Mouse (Mus musculus) cerebellum, adult 2 months (tissue): Measurements from ENCODE around the gene Ankrd53.

Source experiments
- CTCF ChIP-seq: fragments of 200-500 bp; IDR thresholded peaks from 2 replicates; pipeline ENCODE4 v1.5.1; 2011; ENCODE audit warnings: low read depth, mild to moderate bottlenecking, control low read depth, low read length, moderate library complexity, borderline replicate concordance; ENCODE audit not compliant: insufficient read depth
- POLR2A ChIP-seq: fragments of 200-500 bp; IDR thresholded peaks from 2 replicates; pipeline ENCODE4 v1.6.1; 2011; ENCODE audit warnings: low read length, control low read depth, borderline replicate concordance; ENCODE audit not compliant: insufficient read depth

DNA sequence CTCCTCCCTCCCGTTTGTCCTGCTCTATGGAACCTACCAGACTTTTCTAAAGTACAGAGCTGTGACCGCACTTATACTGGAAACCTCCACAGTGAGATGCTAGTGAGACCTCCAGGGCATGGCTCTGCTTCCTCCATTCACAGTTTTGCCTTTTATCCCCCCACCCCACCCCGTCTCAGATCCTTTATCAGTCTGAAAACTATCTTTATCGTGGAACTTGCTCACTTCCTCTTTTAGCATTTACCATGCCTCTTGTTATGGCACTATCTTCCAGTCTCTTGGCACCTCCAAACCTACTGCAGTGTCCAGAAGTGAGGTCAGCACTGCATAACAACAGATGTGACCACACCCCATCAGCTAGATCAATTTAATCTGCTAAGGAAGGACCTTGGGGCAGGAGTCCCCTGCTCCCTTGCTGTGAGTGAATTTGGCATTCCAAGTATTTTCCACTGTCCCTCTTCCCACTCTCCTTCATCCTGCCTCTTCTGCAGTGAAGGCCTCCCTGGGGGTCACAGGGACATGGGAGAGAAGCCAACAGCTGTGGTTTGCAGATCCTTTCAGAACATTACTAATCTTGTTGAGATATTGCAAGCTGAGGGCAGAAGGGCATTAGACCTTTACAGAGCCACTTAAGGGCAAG, 28.9 kb downstream of the Ankrd53 start:
- TF ChIP-seq POLR2A (no peak), CTCF (no peak)
